Mouse (Mus musculus): Measurements from ENCODE around the gene 1810049J17Rik. TPM values are rescaled to one million over a fixed set of nuclear protein-coding genes. Genes with fewer than 3 reads are reported as not detected.
A peak's percentile ranks its signal among the peaks of the same experiment; 100 is the strongest.

Gene 1810049J17Rik
- polyA plus RNA-seq, 1 experiment, result 3.1 TPM

GRCm38 (mm10) chr15:12330389-12330788, 8.7 kb upstream of the 1810049J17Rik start:
- Histone ChIP-seq H3K27ac (replicated peaks; ENCODE audit: low read depth, low read length) (peak overlapping the region; percentile 26), H3K4me3 (ENCODE audit: insufficient read depth, low read depth, low read length) (no peak overlapping the region), H3K4me1 (ENCODE audit: control insufficient read depth, insufficient read depth, insufficient read length, low read length) (peaks cover 21% of the 10 kb centered on the region)

GRCm38 (mm10) chr15:12324326-12324725, 2.6 kb upstream of the 1810049J17Rik start:
- Histone ChIP-seq H3K4me1 (ENCODE audit: control insufficient read depth, insufficient read depth, insufficient read length, low read length) (peaks cover 12% of the 10 kb centered on the region), H3K4me3 (ENCODE audit: insufficient read depth, low read depth, low read length) (no peak overlapping the region), H3K27ac (replicated peaks; ENCODE audit: low read depth, low read length) (no peak overlapping the region)

GRCm38 (mm10) chr15:12322676-12323402, 1.1 kb upstream of the 1810049J17Rik start:
- H3K4me1 ChIP-seq (ENCODE audit: control insufficient read depth, insufficient read depth, insufficient read length, low read length), result peaks cover 8% of the 10 kb centered on the region
- peak overlapping the region; percentile 97; the same call in 1 of the 2 replicates for H3K27ac ChIP-seq (replicated peaks; ENCODE audit: low read depth, low read length)
- H3K4me3 ChIP-seq (ENCODE audit: insufficient read depth, low read depth, low read length), result peak overlapping the region; percentile 99

GRCm38 (mm10) chr15:12321091-12321787, 460 bp downstream of the 1810049J17Rik start, which contains the start of gene Golph3:
Gene Golph3 (plus strand): TSS chr15:12321450.
- H3K4me3 ChIP-seq (ENCODE audit: insufficient read depth, low read depth, low read length), result peak within 1 kb of the TSS; percentile 99

GRCm38 (mm10) chr15:12320441-12321090, 1.1 kb downstream of the 1810049J17Rik start:
- Histone ChIP-seq H3K4me1 (ENCODE audit: control insufficient read depth, insufficient read depth, insufficient read length, low read length) (peaks cover 7% of the 10 kb centered on the region), H3K27ac (replicated peaks; ENCODE audit: low read depth, low read length) (peak overlapping the region; percentile 76), H3K4me3 (ENCODE audit: insufficient read depth, low read depth, low read length) (peak overlapping the region; percentile 83)

More at GRCm38 (mm10) chr15:12321091-12321787, 460 bp downstream of the 1810049J17Rik start, which contains the start of gene Golph3:
- Histone ChIP-seq H3K27ac (replicated peaks; ENCODE audit: low read depth, low read length) (peak within 1 kb of the TSS; percentile 97), H3K4me1 (ENCODE audit: control insufficient read depth, insufficient read depth, insufficient read length, low read length) (peaks cover 8% of the 10 kb centered on the region)

GRCm38 (mm10) chr15:12319889-12320288, 1.8 kb downstream of the 1810049J17Rik start:
- no peak overlapping the region for H3K27ac ChIP-seq (replicated peaks; ENCODE audit: low read depth, low read length)
- H3K4me3 ChIP-seq (ENCODE audit: insufficient read depth, low read depth, low read length), result no peak overlapping the region; the same call in 1 of the 2 replicates
- H3K4me1 ChIP-seq (ENCODE audit: control insufficient read depth, insufficient read depth, insufficient read length, low read length), result peaks cover 6% of the 10 kb centered on the region

GRCm38 (mm10) chr15:12318451-12318850, 3.2 kb downstream of the 1810049J17Rik start:
- Histone ChIP-seq H3K4me1 (ENCODE audit: control insufficient read depth, insufficient read depth, insufficient read length, low read length) (no peaks in the 10 kb centered on the region), H3K4me3 (ENCODE audit: insufficient read depth, low read depth, low read length) (no peak overlapping the region), H3K27ac (replicated peaks; ENCODE audit: low read depth, low read length) (no peak overlapping the region)

- H3K4me1 ChIP-seq (ENCODE audit: control insufficient read depth, insufficient read depth, insufficient read length, low read length), result no peaks in the 10 kb centered on the region
- H3K27ac ChIP-seq (replicated peaks; ENCODE audit: low read depth, low read length), result no peak overlapping the region
- H3K4me3 ChIP-seq (ENCODE audit: insufficient read depth, low read depth, low read length), result no peak overlapping the region
Observed at GRCm38 (mm10) chr15:12317290-12317689, 4.4 kb downstream of the 1810049J17Rik start.

- H3K4me1 ChIP-seq (ENCODE audit: control insufficient read depth, insufficient read depth, insufficient read length, low read length), result no peaks in the 10 kb centered on the region
- H3K27ac ChIP-seq (replicated peaks; ENCODE audit: low read depth, low read length), result no peak overlapping the region
- no peak overlapping the region for H3K4me3 ChIP-seq (ENCODE audit: insufficient read depth, low read depth, low read length)
Observed at GRCm38 (mm10) chr15:12315996-12316395, 5.7 kb downstream of the 1810049J17Rik start.

- Histone ChIP-seq H3K27ac (replicated peaks; ENCODE audit: low read depth, low read length) (no peak overlapping the region), H3K4me3 (ENCODE audit: insufficient read depth, low read depth, low read length) (no peak overlapping the region), H3K4me1 (ENCODE audit: control insufficient read depth, insufficient read depth, insufficient read length, low read length) (no peaks in the 10 kb centered on the region)
Observed at GRCm38 (mm10) chr15:12314584-12314983, 7.1 kb downstream of the 1810049J17Rik start.

- Histone ChIP-seq H3K27ac (replicated peaks; ENCODE audit: low read depth, low read length) (no peak overlapping the region), H3K4me1 (ENCODE audit: control insufficient read depth, insufficient read depth, insufficient read length, low read length) (no peaks in the 10 kb centered on the region), H3K4me3 (ENCODE audit: insufficient read depth, low read depth, low read length) (no peak overlapping the region)
Observed at GRCm38 (mm10) chr15:12313255-12313654, 8.4 kb downstream of the 1810049J17Rik start.

- Histone ChIP-seq H3K4me1 (ENCODE audit: control insufficient read depth, insufficient read depth, insufficient read length, low read length) (no peaks in the 10 kb centered on the region), H3K4me3 (ENCODE audit: insufficient read depth, low read depth, low read length) (no peak overlapping the region), H3K27ac (replicated peaks; ENCODE audit: low read depth, low read length) (no peak overlapping the region)
Observed at GRCm38 (mm10) chr15:12311465-12311864, 10.2 kb downstream of the 1810049J17Rik start.

- H3K4me3 ChIP-seq (ENCODE audit: insufficient read depth, low read depth, low read length), result no peak overlapping the region
- H3K27ac ChIP-seq (replicated peaks; ENCODE audit: low read depth, low read length), result no peak overlapping the region
- H3K4me1 ChIP-seq (ENCODE audit: control insufficient read depth, insufficient read depth, insufficient read length, low read length), result no peaks in the 10 kb centered on the region
Observed at GRCm38 (mm10) chr15:12310676-12311075, 11.0 kb downstream of the 1810049J17Rik start.

- Histone ChIP-seq H3K27ac (replicated peaks; ENCODE audit: low read depth, low read length) (no peak overlapping the region), H3K4me3 (ENCODE audit: insufficient read depth, low read depth, low read length) (no peak overlapping the region), H3K4me1 (ENCODE audit: control insufficient read depth, insufficient read depth, insufficient read length, low read length) (no peaks in the 10 kb centered on the region)
Observed at GRCm38 (mm10) chr15:12308539-12308938, 13.2 kb downstream of the 1810049J17Rik start.

- no peaks in the 10 kb centered on the region for H3K4me1 ChIP-seq (ENCODE audit: control insufficient read depth, insufficient read depth, insufficient read length, low read length)
- no peak overlapping the region for H3K27ac ChIP-seq (replicated peaks; ENCODE audit: low read depth, low read length)
- no peak overlapping the region for H3K4me3 ChIP-seq (ENCODE audit: insufficient read depth, low read depth, low read length)
Observed at GRCm38 (mm10) chr15:12307114-12307513, 14.6 kb downstream of the 1810049J17Rik start.

Measured in brown adipose tissue, adult 24 weeks (tissue).